ENCODE assay signal across 13 mouse cellular contexts in genomic region chr12:3570711-3571400, GRCm38 (mm10). TPM values are rescaled to one million over a fixed set of nuclear protein-coding genes. Genes with fewer than 3 reads are reported as not detected.
DNase-seq lines count a peak whose midpoint lies in the region.
"Had no signal": no experiment of that assay in that cellular context is flagged by ENCODE, and none has a peak within 500 bp of the region (broad histone marks: within the 10 kb centered on the region; RNA-seq: fewer than 3 reads in every experiment).

No protein-coding gene starts in this region.

- 90% methylated on average over 4 of the region's 4 CpGs for WGBS in hindbrain, embryonic 10.5 days

- intact Hi-C loops in left cerebral cortex, postnatal 14 days (cut with DNase I): loop anchor here (5.0 kb wide), 1 partner anchor 144 kb away; the partner anchor contains the start of gene Asxl2

- DNase-seq in cerebellum, postnatal 25 days: peak; percentile 25 to 57
- DNase-seq in cerebellum, adult 18-20 months: no peak
- peak; percentile 54 to 59 for DNase-seq in B cell, adult 2 months
- peak; percentile 35 for DNase-seq in T-cell, adult 2 months (ENCODE audit: low spot score)
- DNase-seq in left cerebral cortex, postnatal 14 days (ENCODE audit: low spot score in 2 of 2): peak; percentile 57 to 84
- no peak for DNase-seq in hindbrain, embryonic 10.5 days (ENCODE audit: low spot score)
- DNase-seq in ovary, postnatal 36 days (ENCODE audit: low spot score): no peak
- DNase-seq in gastrocnemius, postnatal 10 days: no peak
- DNase-seq: heart, adult 2 months; kidney, postnatal 10 days; lung, postnatal 36 days had no signal

- H3K27ac ChIP-seq in hindbrain, embryonic 10.5 days: no peak overlapping the region
- H3K27ac ChIP-seq: forebrain, embryonic 12.5 days had no signal

- H3K36me3 ChIP-seq in hindbrain, embryonic 10.5 days: no peaks in the 10 kb centered on the region
- H3K36me3 ChIP-seq: forebrain, embryonic 12.5 days; hindbrain, embryonic 13.5 days had no signal

- peaks cover 4% of the 10 kb centered on the region; the same call in 1 of the 2 replicates for H3K27me3 ChIP-seq in hindbrain, embryonic 10.5 days (ENCODE audit: insufficient read depth, poor library complexity, severe bottlenecking)
- H3K27me3 ChIP-seq: forebrain, embryonic 12.5 days; hindbrain, embryonic 13.5 days had no signal

- peaks cover 18% of the 10 kb centered on the region for H3K4me1 ChIP-seq in hindbrain, embryonic 10.5 days (replicated peaks)

- H3K4me3 ChIP-seq in hindbrain, embryonic 10.5 days: no peak overlapping the region

- H3K9me3 ChIP-seq in hindbrain, embryonic 10.5 days: no peaks in the 10 kb centered on the region
- H3K9me3 ChIP-seq: forebrain, embryonic 12.5 days; hindbrain, embryonic 13.5 days had no signal

RNA-seq across cellular contexts. Expression of gene Dtnb, which starts 1.3 kb away (rescaled TPM):
- 10 to 100 TPM; 80.5 to 87.0 TPM for total RNA-seq in left cerebral cortex, postnatal 14 days (2021)
- 36.0 and 36.7 TPM in 2 replicates for polyA plus RNA-seq in hindbrain, embryonic 10.5 days (2016; fragmentation: Nextera tagmentation; extraction: Ambion mirVana)
- total RNA-seq in gastrocnemius, postnatal 10 days (2021): 1 to 10 TPM; 4.9 to 8.4 TPM

Comparison
In these comparisons a context has a peak if more than half of its experiments do, and no peak if none do; other contexts are left out.
1. DNase-seq: peak in cerebellum, postnatal 25 days (2 of 2), B cell, adult 2 months (2 of 2), T-cell, adult 2 months (single experiment) and left cerebral cortex, postnatal 14 days (2 of 2); none in cerebellum, adult 18-20 months (0 of 2), hindbrain, embryonic 10.5 days (single experiment), ovary, postnatal 36 days (single experiment) and gastrocnemius, postnatal 10 days (single experiment).
2. RNA of gene Dtnb, which starts 1.3 kb away (total RNA-seq): 80.5 to 87.0 TPM in left cerebral cortex, postnatal 14 days; 4.9 to 8.4 TPM in gastrocnemius, postnatal 10 days; every median in the first group is over 4 times any median in the second.